Mouse (Mus musculus) spleen, adult 2 months (tissue): ENCODE data around the gene Zfp609. TPM values are rescaled to one million over a fixed set of nuclear protein-coding genes. Genes with fewer than 3 reads are reported as not detected.

ENCODE experiments used
- DNase-seq, 2 experiments: peaks; one replicate each; pipeline versions ENCODE4 v3.0.0 to v3.0.0-alpha.2; 2012 to 2021; ENCODE audit warnings: low spot score in 2 of 2, low read depth in 1 of 2
- H3K27ac ChIP-seq: fragments of 200-500 bp; 2 replicates; pipeline ENCODE4 v1.5.1; 2012; ENCODE audit warnings: low read length, inconsistent platforms; ENCODE audit not compliant: insufficient read depth
- H3K27me3 ChIP-seq: fragments of 200-500 bp; 2 replicates; pipeline ENCODE4 v1.6.1; 2012; ENCODE audit warnings: mild to moderate bottlenecking, moderate library complexity, low read length, inconsistent platforms; ENCODE audit not compliant: control insufficient read depth, insufficient read depth
- H3K36me3 ChIP-seq: fragments of 200-500 bp; 2 replicates; pipeline ENCODE4 v1.6.1; 2012; ENCODE audit warnings: mild to moderate bottlenecking, low read length, inconsistent platforms; ENCODE audit not compliant: control insufficient read depth, insufficient read depth
- H3K4me1 ChIP-seq: fragments of 200-500 bp; 2 replicates; pipeline ENCODE4 v1.6.1; 2011; ENCODE audit warnings: inconsistent platforms; ENCODE audit not compliant: control insufficient read depth, insufficient read depth, insufficient read length
- H3K4me3 ChIP-seq: fragments of 200-500 bp; 2 replicates; pipeline ENCODE4 v1.5.1; 2011; ENCODE audit warnings: mild to moderate bottlenecking, inconsistent platforms; ENCODE audit not compliant: insufficient read depth, insufficient read length; ENCODE audit errors: extremely low read depth
- CTCF ChIP-seq: fragments of 200-500 bp; IDR thresholded peaks from 2 replicates; pipeline ENCODE4 v1.5.1; 2011; ENCODE audit warnings: mild to moderate bottlenecking, inconsistent platforms; ENCODE audit not compliant: insufficient read depth, insufficient read length, insufficient replicate concordance; ENCODE audit errors: extremely low read depth
- POLR2A ChIP-seq: fragments of 200-500 bp; IDR thresholded peaks from 2 replicates; pipeline ENCODE4 v1.6.1; 2011; ENCODE audit warnings: low read depth, low read length, inconsistent platforms
- WGBS: fragments of 180-500 bp; shearing (Covaris S2); methylation state at CpG from one replicate; pipeline ENCODE4 v1.1.7; 2018; 5-methylcytosine and 5-hydroxymethylcytosine counted together
- polyA plus RNA-seq: library from polyadenylated mRNA; depleted of rRNA; stranded (reverse); fragments of >200 nt; gene quantifications from 2 replicates; pipeline ENCODE4 v1.2.3, GENCODE M21; 2012

Zfp609 gene
- polyA plus RNA-seq, 1 experiment = 3.5 TPM

- TF ChIP-seq POLR2A (no peak), CTCF (no peak)
- DNase-seq = no peak
Measured at GRCm38 (mm10) chr9:65743322-65743721, 84.0 kb downstream of the Zfp609 start.

GRCm38 (mm10) chr9:65742777-65743176 is 84.6 kb downstream of the Zfp609 start:
- TF ChIP-seq CTCF = no peak
- TF ChIP-seq POLR2A = no peak
- Histone ChIP-seq H3K27ac (no peak overlapping the region), H3K36me3 (no peaks in the 10 kb centered on the region), H3K4me1 (no peaks in the 10 kb centered on the region), H3K4me3 (no peak overlapping the region), H3K27me3 (no peaks in the 10 kb centered on the region)
- 94% methylated on average over 3 of the region's 3 CpGs for WGBS
- DNase-seq = no peak

More at GRCm38 (mm10) chr9:65743322-65743721, 84.0 kb downstream of the Zfp609 start:
- Histone ChIP-seq H3K4me3 (no peak overlapping the region), H3K36me3 (no peaks in the 10 kb centered on the region), H3K27ac (no peak overlapping the region), H3K27me3 (no peaks in the 10 kb centered on the region), H3K4me1 (no peaks in the 10 kb centered on the region)

GRCm38 (mm10) chr9:65741066-65741852 is 86.1 kb downstream of the Zfp609 start:
- no peak for DNase-seq
- no peak for TF ChIP-seq CTCF
- Histone ChIP-seq H3K4me3 (no peak overlapping the region), H3K27me3 (no peaks in the 10 kb centered on the region), H3K36me3 (no peaks in the 10 kb centered on the region), H3K27ac (no peak overlapping the region), H3K4me1 (no peaks in the 10 kb centered on the region)
- 90% methylated on average over 14 of the region's 14 CpGs for WGBS

- Histone ChIP-seq H3K4me1 (no peaks in the 10 kb centered on the region), H3K4me3 (no peak overlapping the region), H3K27ac (no peak overlapping the region), H3K27me3 (no peaks in the 10 kb centered on the region), H3K36me3 (no peaks in the 10 kb centered on the region; the same call in 1 of the 2 replicates)
- no peak for TF ChIP-seq CTCF
- TF ChIP-seq POLR2A = no peak
- WGBS = 89% methylated on average over 3 of the region's 3 CpGs
- DNase-seq = no peak
Measured at GRCm38 (mm10) chr9:65734931-65735330, 92.4 kb downstream of the Zfp609 start.

- no peaks in the 10 kb centered on the region for H3K4me1 ChIP-seq
- DNase-seq = no peak
- TF ChIP-seq CTCF (no peak), POLR2A (no peak)
- H3K4me3 ChIP-seq = no peak overlapping the region
- H3K27me3 ChIP-seq = no peaks in the 10 kb centered on the region
- H3K36me3 ChIP-seq = peaks cover 1% of the 10 kb centered on the region; the same call in 1 of the 2 replicates
- H3K27ac ChIP-seq = no peak overlapping the region
- 95% methylated on average over 6 of the region's 6 CpGs for WGBS
Measured at GRCm38 (mm10) chr9:65728588-65728987, 98.8 kb downstream of the Zfp609 start.

- TF ChIP-seq CTCF (no peak), POLR2A (no peak)
- Histone ChIP-seq H3K27ac (no peak overlapping the region), H3K27me3 (no peaks in the 10 kb centered on the region), H3K36me3 (peaks cover 1% of the 10 kb centered on the region; the same call in 1 of the 2 replicates), H3K4me1 (no peaks in the 10 kb centered on the region), H3K4me3 (no peak overlapping the region)
- 49% methylated on average over 4 of the region's 4 CpGs for WGBS
- no peak for DNase-seq
Measured at GRCm38 (mm10) chr9:65727491-65727890, 99.9 kb downstream of the Zfp609 start.

GRCm38 (mm10) chr9:65726431-65726830 is 100.9 kb downstream of the Zfp609 start:
- peaks cover 1% of the 10 kb centered on the region for H3K36me3 ChIP-seq
- H3K4me1 ChIP-seq = no peaks in the 10 kb centered on the region
- TF ChIP-seq POLR2A (no peak), CTCF (no peak)
- no peak overlapping the region for H3K27ac ChIP-seq
- no peak overlapping the region for H3K4me3 ChIP-seq
- 92% methylated on average over 3 of the region's 3 CpGs for WGBS
- H3K27me3 ChIP-seq = no peaks in the 10 kb centered on the region
- no peak for DNase-seq
